Mouse (Mus musculus) liver, embryonic 11.5 days (tissue): ENCODE results near the gene Slc43a1. TPM values are rescaled to one million over a fixed set of nuclear protein-coding genes. Genes with fewer than 3 reads are reported as not detected.

Source experiments
- ATAC-seq: fragments of 200-750 bp; cut with Nextera tagmentation; replicated peaks from 2 replicates; pipeline ENCODE4 v1.8.0; 2017; ENCODE audit warnings: moderate number of reproducible peaks, mild to moderate bottlenecking, moderate TSS enrichment, moderate library complexity; ENCODE audit not compliant: low FRiP score
- DNase-seq: peaks from one replicate; pipeline ENCODE4 v3.0.0-alpha.2; 2017; ENCODE audit warnings: low spot score
- H3K27ac ChIP-seq: fragments of 300-500 bp; sonication (generic); 2 replicates; pipeline ENCODE4 v1.5.1; 2014; ENCODE audit warnings: mild to moderate bottlenecking, low read depth, low read length, control low read depth
- H3K27me3 ChIP-seq: fragments of 300-500 bp; sonication (generic); replicated peaks from 2 replicates; pipeline ENCODE4 v1.6.1; 2014; ENCODE audit warnings: low read length, mixed read lengths; ENCODE audit not compliant: control insufficient read depth, insufficient read depth
- H3K36me3 ChIP-seq: fragments of 300-500 bp; sonication (generic); 2 replicates; pipeline ENCODE4 v1.6.1; 2014; ENCODE audit warnings: mild to moderate bottlenecking, low read length, moderate library complexity, mixed read lengths; ENCODE audit not compliant: control insufficient read depth, insufficient read depth
- H3K4me1 ChIP-seq: fragments of 300-500 bp; sonication (generic); replicated peaks from 2 replicates; pipeline ENCODE4 v1.6.1; 2014; ENCODE audit warnings: low read length, mixed read lengths; ENCODE audit not compliant: control insufficient read depth, insufficient read depth
- H3K4me2 ChIP-seq: fragments of 300-500 bp; sonication (generic); 2 replicates; pipeline ENCODE4 v1.6.1; 2014; ENCODE audit warnings: mild to moderate bottlenecking, control low read depth, moderate library complexity
- H3K4me3 ChIP-seq: fragments of 300-500 bp; sonication (generic); 2 replicates; pipeline ENCODE4 v1.5.1; 2014; ENCODE audit warnings: low read depth, low read length, control low read depth
- H3K9ac ChIP-seq: fragments of 300-500 bp; sonication (generic); 2 replicates; pipeline ENCODE4 v1.6.1; 2014; ENCODE audit warnings: low read depth, low read length, control low read depth
- H3K9me3 ChIP-seq: fragments of 300-500 bp; sonication (generic); 2 replicates; pipeline ENCODE4 v1.6.1; 2016; ENCODE audit warnings: low read length, inconsistent platforms, mixed read lengths; ENCODE audit not compliant: control insufficient read depth
- WGBS: fragments of 180-500 bp; shearing (Covaris S2); extraction: QIAGEN DNeasy Blood & Tissue Kit; methylation state at CpG from one replicate; pipeline ENCODE4 v1.1.7; 2014; 5-methylcytosine and 5-hydroxymethylcytosine counted together
- polyA plus RNA-seq: library from polyadenylated mRNA; unstranded; fragments of >200 nt; fragmentation: Nextera tagmentation; extraction: Ambion mirVana; gene quantifications from 2 replicates; pipeline ENCODE4 v1.2.1, GENCODE M21; 2014

The Slc43a1 gene
- polyA plus RNA-seq, 1 experiment from 2014 or later, result 83.2 TPM

DNA sequence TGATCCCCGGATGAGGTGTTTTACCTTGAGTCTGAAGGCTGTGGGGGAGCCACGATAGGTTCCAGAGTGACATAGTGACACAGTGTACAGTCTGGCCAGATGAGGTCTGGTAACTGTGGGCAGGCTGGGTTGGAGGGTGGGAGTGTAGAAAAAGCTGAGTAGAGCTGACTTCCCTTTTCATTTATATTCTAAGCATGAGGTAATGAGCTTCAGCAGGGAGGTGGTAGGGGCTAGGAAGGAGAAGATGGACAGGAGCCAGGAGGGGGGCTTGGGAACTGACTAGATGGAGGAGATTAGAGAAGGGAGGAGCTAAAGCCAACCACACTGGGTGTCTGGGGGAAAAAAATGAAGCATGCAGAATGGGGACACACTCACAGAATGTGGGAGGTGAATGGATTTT, 30.3 kb downstream of the Slc43a1 start:
- DNase-seq, result no peak
- WGBS, result 39% methylated on average over 2 of the region's 2 CpGs
- no peak for ATAC-seq
- H3K4me2 ChIP-seq, result no peak overlapping the region
- no peaks in the 10 kb centered on the region for H3K36me3 ChIP-seq
- peaks cover 75% of the 10 kb centered on the region for H3K27me3 ChIP-seq
- H3K9ac ChIP-seq, result no peak overlapping the region
- H3K4me1 ChIP-seq, result peaks cover 16% of the 10 kb centered on the region
- H3K4me3 ChIP-seq, result no peak overlapping the region
- no peaks in the 10 kb centered on the region for H3K9me3 ChIP-seq
- no peak overlapping the region for H3K27ac ChIP-seq

GRCm38 (mm10) chr2:84870623-84871160, 32.0 kb downstream of the Slc43a1 start:
- Histone ChIP-seq H3K9me3 (no peaks in the 10 kb centered on the region), H3K27me3 (peaks cover 92% of the 10 kb centered on the region), H3K4me1 (peaks cover 15% of the 10 kb centered on the region), H3K4me3 (no peak overlapping the region), H3K27ac (no peak overlapping the region), H3K4me2 (no peak overlapping the region), H3K36me3 (no peaks in the 10 kb centered on the region), H3K9ac (no peak overlapping the region)
- DNase-seq (no peak), ATAC-seq (no peak)
- WGBS, result 39% methylated on average over 4 of the region's 4 CpGs

GRCm38 (mm10) chr2:84872105-84872716, 33.6 kb downstream of the Slc43a1 start:
- WGBS, result 3% methylated on average over 77 of the region's 78 CpGs
- Histone ChIP-seq H3K4me3 (peak overlapping the region; percentile 48), H3K4me1 (peaks cover 5% of the 10 kb centered on the region), H3K9ac (no peak overlapping the region), H3K27ac (no peak overlapping the region), H3K27me3 (peaks cover 93% of the 10 kb centered on the region), H3K36me3 (no peaks in the 10 kb centered on the region), H3K9me3 (no peaks in the 10 kb centered on the region), H3K4me2 (peak overlapping the region; percentile 69)
- ATAC-seq (no peak; the same call in 1 of the 2 replicates), DNase-seq (no peak)

DNA sequence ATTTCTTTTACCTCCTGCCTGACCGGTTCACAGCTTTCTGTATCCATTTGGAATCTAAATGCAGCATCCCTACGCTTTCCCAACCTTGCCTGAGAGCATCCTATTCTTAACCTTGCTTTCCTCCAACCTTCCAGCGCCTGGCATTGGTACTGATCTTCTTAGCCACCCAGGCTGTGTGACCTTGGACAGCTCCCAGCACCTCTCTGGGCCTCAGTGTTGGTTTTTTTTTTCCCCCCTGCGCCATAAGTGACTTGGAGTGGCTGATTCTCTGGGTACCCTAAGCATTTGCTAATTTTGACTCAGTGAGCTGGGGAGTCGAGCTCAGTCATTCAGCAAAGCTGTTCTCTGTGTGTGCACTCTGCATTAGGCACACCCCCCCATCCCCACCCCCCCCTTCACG, 37.2 kb downstream of the Slc43a1 start:
- Histone ChIP-seq H3K4me3 (no peak overlapping the region), H3K9ac (no peak overlapping the region), H3K27me3 (peaks cover 78% of the 10 kb centered on the region), H3K36me3 (no peaks in the 10 kb centered on the region), H3K9me3 (no peaks in the 10 kb centered on the region), H3K4me2 (no peak overlapping the region), H3K4me1 (peaks cover 5% of the 10 kb centered on the region), H3K27ac (no peak overlapping the region)
- DNase-seq (no peak), ATAC-seq (no peak)
- WGBS, result 43% methylated on average over 6 of the region's 6 CpGs

GRCm38 (mm10) chr2:84880590-84880989, 41.9 kb downstream of the Slc43a1 start:
- H3K9me3 ChIP-seq, result no peaks in the 10 kb centered on the region
- H3K4me3 ChIP-seq, result no peak overlapping the region
- no peaks in the 10 kb centered on the region for H3K36me3 ChIP-seq
- 0 out of 2 replicates have a peak, but pooled peaks cover 2% of the 10 kb centered on the region for H3K4me1 ChIP-seq
- H3K9ac ChIP-seq, result no peak overlapping the region
- ATAC-seq, result no peak
- no peak for DNase-seq
- no peak overlapping the region for H3K4me2 ChIP-seq
- 71% methylated on average over 8 of the region's 8 CpGs for WGBS
- no peak overlapping the region for H3K27ac ChIP-seq
- peaks cover 77% of the 10 kb centered on the region for H3K27me3 ChIP-seq

- DNase-seq (no peak), ATAC-seq (no peak)
- Histone ChIP-seq H3K36me3 (no peaks in the 10 kb centered on the region), H3K4me1 (peaks cover 13% of the 10 kb centered on the region), H3K9me3 (no peaks in the 10 kb centered on the region), H3K4me2 (peak overlapping the region; percentile 44), H3K9ac (no peak overlapping the region), H3K27me3 (peaks cover 80% of the 10 kb centered on the region), H3K4me3 (peak overlapping the region; percentile 16; the same call in 1 of the 2 replicates), H3K27ac (no peak overlapping the region)
- 6% methylated on average over 23 of the region's 23 CpGs for WGBS
These were observed 44.0 kb downstream of the Slc43a1 start for GRCm38 (mm10) chr2:84882606-84883005.

GRCm38 (mm10) chr2:84883084-84883483, 44.4 kb downstream of the Slc43a1 start:
- ATAC-seq (0 out of 2 replicates have a peak, but pooled peaks have one; percentile 8), DNase-seq (no peak)
- 6% methylated on average over 6 of the region's 6 CpGs for WGBS
- peaks cover 13% of the 10 kb centered on the region for H3K4me1 ChIP-seq
- peak overlapping the region; percentile 16; the same call in 1 of the 2 replicates for H3K4me3 ChIP-seq
- H3K27me3 ChIP-seq, result peaks cover 84% of the 10 kb centered on the region
- no peaks in the 10 kb centered on the region for H3K9me3 ChIP-seq
- no peak overlapping the region for H3K9ac ChIP-seq
- no peaks in the 10 kb centered on the region for H3K36me3 ChIP-seq
- peak overlapping the region; percentile 44 for H3K4me2 ChIP-seq
- H3K27ac ChIP-seq, result no peak overlapping the region

DNA sequence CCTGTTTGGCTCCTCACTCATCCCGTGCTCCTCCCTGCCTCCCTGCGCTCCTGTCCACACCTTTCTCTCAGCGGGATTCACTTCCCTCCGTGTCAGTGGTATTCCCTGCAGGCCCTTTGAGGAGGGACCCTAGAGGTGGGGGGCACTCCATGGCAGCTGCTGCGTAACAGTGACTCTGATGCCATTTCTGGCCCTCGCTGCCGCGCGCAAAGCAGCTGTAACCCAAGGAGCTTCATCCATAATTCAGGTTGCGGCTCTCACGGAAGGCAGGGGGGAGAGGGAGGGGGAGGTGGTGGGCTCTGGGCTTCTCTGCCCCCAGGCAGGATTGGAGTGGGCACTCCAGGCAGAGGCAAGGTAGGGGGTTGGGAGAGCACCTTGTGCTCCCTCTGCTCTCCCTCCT, 44.9 kb downstream of the Slc43a1 start:
- WGBS, result 5% methylated on average over 11 of the region's 11 CpGs

GRCm38 (mm10) chr2:84883942-84884341, 45.3 kb downstream of the Slc43a1 start:
- peaks cover 13% of the 10 kb centered on the region for H3K4me1 ChIP-seq
- no peak overlapping the region for H3K4me3 ChIP-seq
- DNase-seq (no peak), ATAC-seq (no peak)
- no peak overlapping the region for H3K27ac ChIP-seq
- WGBS, result 57% methylated on average over 4 of the region's 4 CpGs
- no peak overlapping the region for H3K9ac ChIP-seq
- no peak overlapping the region for H3K4me2 ChIP-seq
- no peaks in the 10 kb centered on the region for H3K36me3 ChIP-seq
- H3K9me3 ChIP-seq, result no peaks in the 10 kb centered on the region
- peaks cover 90% of the 10 kb centered on the region for H3K27me3 ChIP-seq

More for the DNA sequence above, 44.9 kb downstream of the Slc43a1 start:
- H3K27me3 ChIP-seq, result peaks cover 89% of the 10 kb centered on the region
- H3K36me3 ChIP-seq, result no peaks in the 10 kb centered on the region
- no peak overlapping the region for H3K9ac ChIP-seq
- ATAC-seq, result no peak
- peak overlapping the region; percentile 44 for H3K4me2 ChIP-seq
- H3K4me1 ChIP-seq, result peaks cover 13% of the 10 kb centered on the region
- no peaks in the 10 kb centered on the region for H3K9me3 ChIP-seq
- H3K27ac ChIP-seq, result no peak overlapping the region
- peak; percentile 31 for DNase-seq
- H3K4me3 ChIP-seq, result 0 out of 2 replicates have a peak overlapping the region, but pooled peaks have one; percentile 16
